Mouse (Mus musculus) left cerebral cortex, postnatal 36 days (tissue): ENCODE measurements around the gene Gm11549. TPM values are rescaled to one million over a fixed set of nuclear protein-coding genes. Genes with fewer than 3 reads are reported as not detected.

Experiments used
- DNase-seq, 2 experiments: peaks; one replicate each; pipeline ENCODE4 v3.0.0; 2021 to 2022; ENCODE audit warnings: low spot score in 2 of 2, mixed read lengths in 1 of 2
- intact Hi-C: fragments of 180-260 bp; cut with DNase I; formaldehyde crosslinking; loops from one replicate; pipeline ENCODE4 v1.15.1; 2025
- microRNA-seq: library from miRNA; unstranded; fragments of <30 nt; microRNA quantifications from one replicate; pipeline ENCODE4 v1.2.0, GENCODE M21; 2022
- total RNA-seq, 2 experiments: library from RNA; stranded (reverse); gene quantifications; 2 replicates each; pipeline ENCODE4 v1.2.3; 2021

Gm11549 gene
- total RNA-seq, 2 experiments from 2014 or later: 32.8 to 42.1 TPM

- no peak for DNase-seq
- intact Hi-C loops: no loop called here
These were observed 34.7 kb downstream of the Gm11549 start for GRCm38 (mm10) chr3:36486881-36487280.

- intact Hi-C loops: no loop called here
- DNase-seq: no peak
These were observed 35.4 kb downstream of the Gm11549 start for GRCm38 (mm10) chr3:36486176-36486575.

- DNase-seq: no peak
- intact Hi-C loops: no loop called here
These were observed 37.3 kb downstream of the Gm11549 start for GRCm38 (mm10) chr3:36484292-36484691.

- no peak for DNase-seq
- intact Hi-C loops: no loop called here
These were observed 38.7 kb downstream of the Gm11549 start for GRCm38 (mm10) chr3:36482940-36483339.

- intact Hi-C loops: no loop called here
- DNase-seq: peak; percentile 25 to 30
These were observed 39.8 kb downstream of the Gm11549 start for GRCm38 (mm10) chr3:36481776-36482193.

GRCm38 (mm10) chr3:36480486-36480885, 41.1 kb downstream of the Gm11549 start:
- intact Hi-C loops: no loop called here
- no peak for DNase-seq

GRCm38 (mm10) chr3:36478776-36479175, 42.8 kb downstream of the Gm11549 start:
- intact Hi-C loops: no loop called here
- peak; percentile 43 to 61 for DNase-seq

- no peak for DNase-seq
- intact Hi-C loops: no loop called here
These were observed 45.1 kb downstream of the Gm11549 start for GRCm38 (mm10) chr3:36476261-36477155.

- DNase-seq: peak; percentile 88 to 89
- intact Hi-C loops: no loop called here
These were observed 46.0 kb downstream of the Gm11549 start, which contains the start of the genes Anxa5 and 1810062G17Rik for GRCm38 (mm10) chr3:36475532-36476087. Gene Anxa5 (minus strand): TSS chr3:36475894. Gene 1810062G17Rik (plus strand): TSS chr3:36475937.

- DNase-seq: peak; percentile 60 to 65
- intact Hi-C loops: no loop called here
These were observed 46.6 kb downstream of the Gm11549 start for GRCm38 (mm10) chr3:36474938-36475483.

- intact Hi-C loops: no loop called here
- no peak for DNase-seq
These were observed 47.2 kb downstream of the Gm11549 start for GRCm38 (mm10) chr3:36474421-36474820.

GRCm38 (mm10) chr3:36473222-36473621, 48.4 kb downstream of the Gm11549 start:
- intact Hi-C loops: no loop called here
- no peak for DNase-seq

GRCm38 (mm10) chr3:36471856-36472255, 49.8 kb downstream of the Gm11549 start:
- no peak for DNase-seq
- intact Hi-C loops: no loop called here

GRCm38 (mm10) chr3:36468871-36469270, 52.7 kb downstream of the Gm11549 start:
- intact Hi-C loops: no loop called here

GRCm38 (mm10) chr3:36467632-36468031, 54.0 kb downstream of the Gm11549 start:
- peak in 1 of 2 experiments; percentile 32 for DNase-seq
- intact Hi-C loops: no loop called here

More at GRCm38 (mm10) chr3:36468871-36469270, 52.7 kb downstream of the Gm11549 start:
- DNase-seq: no peak

- no peak for DNase-seq
- intact Hi-C loops: no loop called here
These were observed 56.1 kb downstream of the Gm11549 start for GRCm38 (mm10) chr3:36465538-36465937.

Small RNA genes within 50 kb of the gene (microRNA-seq; reads per million reads assigned to microRNA genes)
- not detected for gene Mir7009

Other genes with a start within 250 kb of the Gm11549 start
- gene Anxa5, start 45.9 kb downstream of the Gm11549 start, total RNA-seq: 10 to 100 TPM; 64.2 to 67.8 TPM
- gene 1810062G17Rik, start 45.9 kb downstream of the Gm11549 start, total RNA-seq: not detected
- gene Exosc9, start 30.8 kb upstream of the Gm11549 start, total RNA-seq: 10 to 100 TPM; 39.1 to 41.9 TPM
- 1 to 10 TPM; 1.3 to 1.7 TPM for gene Ccna2, start 50.3 kb upstream of the Gm11549 start, total RNA-seq
- gene Bbs7, start 91.7 kb upstream of the Gm11549 start, total RNA-seq: 10 to 100 TPM; 12.8 to 16.6 TPM
- gene Trpc3, start 168.4 kb upstream of the Gm11549 start, total RNA-seq: 10 to 100 TPM; 17.8 to 19.9 TPM